8 mouse cellular contexts compared by ENCODE assay signal in the genomic region with DNA sequence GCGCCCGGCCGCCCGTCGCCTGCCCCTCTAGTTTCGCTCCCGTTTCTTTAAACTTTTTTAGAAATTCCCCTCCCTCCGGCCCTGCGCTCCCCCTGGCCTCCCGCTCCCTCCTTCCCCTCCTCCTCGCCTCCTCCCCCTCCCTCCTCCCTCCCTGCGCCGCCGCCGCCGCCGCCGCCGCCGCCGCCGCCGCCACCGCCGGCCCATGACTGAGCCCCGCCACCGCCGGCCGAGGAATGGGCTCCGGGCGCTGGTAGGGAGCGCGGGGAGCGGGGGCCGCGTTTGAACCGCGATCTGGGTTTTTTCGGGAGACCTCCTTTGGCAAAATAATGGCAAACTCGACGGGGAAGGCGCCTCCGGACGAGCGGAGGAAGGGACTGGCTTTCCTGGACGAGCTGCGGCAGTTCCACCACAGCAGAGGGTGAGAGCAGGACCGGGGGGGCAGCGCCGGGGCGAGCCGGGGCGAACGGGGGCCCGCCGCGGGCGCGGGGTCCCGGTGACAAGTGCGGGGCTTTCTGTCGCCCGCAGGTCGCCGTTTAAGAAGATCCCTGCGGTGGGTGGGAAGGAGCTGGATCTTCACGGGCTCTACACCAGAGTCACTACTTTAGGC. TPM values are rescaled to one million over a fixed set of nuclear protein-coding genes. Genes with fewer than 3 reads are reported as not detected.
DNase-seq lines count a peak whose midpoint lies in the region; ATAC-seq and TF ChIP-seq lines count a peak whose summit lies in the region.

A gene (plus strand): TSS at position 150 of the 607 bp plus-strand sequence.

- TF ChIP-seq EP300 in liver, embryonic 14.5 days (IDR thresholded peaks at IDR 0.05; ENCODE audit: low read depth) = no peak

- DNase-seq in A20 (ENCODE audit: low read depth, low spot score) = peak; percentile 89
- peak; percentile 75 to 85 for DNase-seq in adrenal gland, postnatal 36 days
- peak in 2 of 3 experiments; percentile 40 to 51 for DNase-seq in liver, embryonic 14.5 days (ENCODE audit: low read depth in 3 of 3, low spot score in 3 of 3)
- peak; percentile 83 for DNase-seq in neural tube, embryonic 10.5 days (ENCODE audit: extremely low spot score, low spot score)

- 0 out of 2 replicates have a peak, but pooled peaks have one; percentile 13 for TF ChIP-seq POLR2A in testis, adult 2 months (IDR thresholded peaks at IDR 0.05; ENCODE audit: control insufficient read depth, low read depth, low read length)

- 0 out of 2 replicates have a peak, but pooled peaks cover 9% of the 10 kb centered on the region for H3K36me3 ChIP-seq in heart, embryonic 12.5 days
- H3K36me3 ChIP-seq in kidney, embryonic 16.5 days (ENCODE audit: insufficient read depth, low read length) = no peaks in the 10 kb centered on the region
- H3K36me3 ChIP-seq in liver, embryonic 14.5 days (replicated peaks; ENCODE audit: control insufficient read depth, insufficient read depth, low read depth) = peaks cover 2% of the 10 kb centered on the region
- H3K36me3 ChIP-seq in testis, adult 2 months (ENCODE audit: control insufficient read depth, insufficient read depth, low read length) = no peaks in the 10 kb centered on the region

- under 1% methylated on average over 56 of the region's 67 CpGs for WGBS in heart, embryonic 12.5 days
- under 1% methylated on average over 47 of the region's 67 CpGs for WGBS in kidney, embryonic 16.5 days
- WGBS in liver, embryonic 14.5 days (ENCODE audit: insufficient replicate concordance) = under 1% methylated on average over 57 of the region's 67 CpGs

- H3K4me2 ChIP-seq in heart, embryonic 12.5 days = peak within 1 kb of the TSS; percentile 95
- H3K4me2 ChIP-seq in kidney, embryonic 16.5 days (replicated peaks; ENCODE audit: low read depth, low read length) = peak within 1 kb of the TSS; percentile 70
- peak within 1 kb of the TSS; percentile 79 for H3K4me2 ChIP-seq in liver, embryonic 14.5 days (ENCODE audit: low read depth)

- H3K27ac ChIP-seq in heart, embryonic 12.5 days (ENCODE audit: poor library complexity, severe bottlenecking) = peak within 1 kb of the TSS; percentile 100
- peak within 1 kb of the TSS; percentile 100 for H3K27ac ChIP-seq in kidney, embryonic 16.5 days (ENCODE audit: low read length)
- H3K27ac ChIP-seq in liver, embryonic 14.5 days = peak within 1 kb of the TSS; percentile 94
- H3K27ac ChIP-seq in testis, adult 2 months (ENCODE audit: control insufficient read depth, insufficient read depth, low read depth, low read length) = peak within 1 kb of the TSS; percentile 100

- no peaks in the 10 kb centered on the region for H3K27me3 ChIP-seq in heart, embryonic 12.5 days (replicated peaks)
- H3K27me3 ChIP-seq in kidney, embryonic 16.5 days (ENCODE audit: insufficient read depth, low read length) = no peaks in the 10 kb centered on the region
- no peaks in the 10 kb centered on the region for H3K27me3 ChIP-seq in liver, embryonic 14.5 days (ENCODE audit: control insufficient read depth, insufficient read depth, low read length)
- H3K27me3 ChIP-seq in testis, adult 2 months (ENCODE audit: control insufficient read depth, insufficient read depth, low read length) = no peaks in the 10 kb centered on the region

- no peak for TF ChIP-seq CTCF in liver, embryonic 14.5 days (IDR thresholded peaks at IDR 0.05; ENCODE audit: low read depth)
- no peak for TF ChIP-seq CTCF in testis, adult 2 months (IDR thresholded peaks at IDR 0.05; ENCODE audit: control insufficient read depth, insufficient read depth, insufficient replicate concordance, low read depth, low read length)

- H3K9me3 ChIP-seq in heart, embryonic 12.5 days (replicated peaks) = no peaks in the 10 kb centered on the region
- H3K9me3 ChIP-seq in kidney, embryonic 16.5 days (ENCODE audit: low read length) = no peaks in the 10 kb centered on the region
- no peaks in the 10 kb centered on the region for H3K9me3 ChIP-seq in liver, embryonic 14.5 days (ENCODE audit: control insufficient read depth, low read length)

- ATAC-seq in erythroblast, adult 5-6 weeks (replicated peaks; ENCODE audit: low FRiP score, poor library complexity, severe bottlenecking) = no peak
- peak; percentile 57 for ATAC-seq in heart, embryonic 12.5 days (ENCODE audit: insufficient number of reproducible peaks, low FRiP score)
- ATAC-seq in kidney, embryonic 16.5 days (ENCODE audit: low FRiP score, low TSS enrichment) = peak; percentile 37
- ATAC-seq in liver, embryonic 14.5 days (ENCODE audit: insufficient read depth) = peak; percentile 53

- peaks cover 21% of the 10 kb centered on the region for H3K4me1 ChIP-seq in heart, embryonic 12.5 days (replicated peaks)
- peaks cover 27% of the 10 kb centered on the region for H3K4me1 ChIP-seq in kidney, embryonic 16.5 days (ENCODE audit: insufficient read depth, low read length)
- peaks cover 10 to 12% of the 10 kb centered on the region in 2 experiments for H3K4me1 ChIP-seq in liver, embryonic 14.5 days (replicated peaks; ENCODE audit: control insufficient read depth in 2 of 2, insufficient read depth in 2 of 2, low read length in 1 of 2)
- peaks cover 9% of the 10 kb centered on the region for H3K4me1 ChIP-seq in testis, adult 2 months (ENCODE audit: control insufficient read depth, insufficient read depth, low read length)

- peak within 1 kb of the TSS; percentile 75 for H3K4me3 ChIP-seq in heart, embryonic 12.5 days
- H3K4me3 ChIP-seq in kidney, embryonic 16.5 days (ENCODE audit: low read length) = peak within 1 kb of the TSS; percentile 95
- H3K4me3 ChIP-seq in liver, embryonic 14.5 days (ENCODE audit: insufficient read depth in 1 of 2, low read depth in 2 of 2, low read length in 2 of 2) = peak within 1 kb of the TSS; percentile 73 to 76
- H3K4me3 ChIP-seq in testis, adult 2 months (ENCODE audit: control insufficient read depth, low read depth, low read length) = peak within 1 kb of the TSS; percentile 96

- H3K9ac ChIP-seq in heart, embryonic 12.5 days = peak within 1 kb of the TSS; percentile 96
- peak within 1 kb of the TSS; percentile 100 for H3K9ac ChIP-seq in kidney, embryonic 16.5 days (replicated peaks; ENCODE audit: low read length)
- H3K9ac ChIP-seq in liver, embryonic 14.5 days (replicated peaks) = peak within 1 kb of the TSS; percentile 100

RNA-seq across cellular contexts. Expression of the gene that starts here (rescaled TPM):
- total RNA-seq in adrenal gland, postnatal 36 days (2021) = 10 to 100 TPM; 37.5 to 42.5 TPM
- total RNA-seq in erythroblast, adult 5-6 weeks (2015; ENCODE audit: low replicate concordance) = 35.9 and 39.0 TPM in 2 replicates
- 32.6 and 35.7 TPM in 2 replicates for total RNA-seq in erythroblast, adult 5-6 weeks (2017; ENCODE audit: low replicate concordance)
- polyA plus RNA-seq in heart, embryonic 12.5 days (2016; fragmentation: Nextera tagmentation; extraction: Ambion mirVana) = 21.5 and 21.9 TPM in 2 replicates
- polyA plus RNA-seq in kidney, embryonic 16.5 days (2015; fragmentation: Nextera tagmentation; extraction: Ambion mirVana) = 24.0 and 25.9 TPM in 2 replicates
- polyA plus RNA-seq in liver, embryonic 14.5 days (2012; rRNA removed) = 7.9 and 8.5 TPM in 2 replicates
- polyA plus RNA-seq in liver, embryonic 14.5 days (2014; fragmentation: Nextera tagmentation; extraction: Ambion mirVana) = 8.1 and 10.2 TPM in 2 replicates
- 71.5 and 83.6 TPM in 2 replicates for polyA plus RNA-seq in testis, adult 2 months (2012; rRNA removed)
